Mouse (Mus musculus): ENCODE results near the gene Il27ra. TPM values are rescaled to one million over a fixed set of nuclear protein-coding genes. Genes with fewer than 3 reads are reported as not detected.

Il27ra gene
- total RNA-seq, 1 experiment, result 0.89 TPM

DNA sequence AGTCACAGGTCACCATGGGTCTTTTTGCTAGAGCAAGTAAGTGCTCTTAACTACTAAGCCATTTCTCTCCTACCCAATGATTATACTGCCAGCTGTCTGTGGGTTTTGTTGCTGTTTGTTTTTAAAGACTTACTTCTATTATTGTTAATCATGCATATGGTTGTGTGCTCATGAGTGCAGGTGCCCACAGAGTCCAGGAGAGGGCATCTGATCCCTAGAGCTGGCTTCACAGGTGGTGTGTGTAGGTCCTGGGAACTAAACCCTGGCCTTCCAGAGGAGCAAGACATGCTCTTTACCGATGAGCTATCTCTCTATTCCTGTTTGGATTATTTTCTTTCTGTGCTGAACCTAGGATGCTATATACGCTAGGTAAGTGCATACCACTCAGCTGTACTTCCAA, 16.8 kb upstream of the Il27ra start:
- no peak overlapping the region for H3K9ac ChIP-seq (ENCODE audit: insufficient read depth, low read depth, low read length, poor library complexity, severe bottlenecking)
- no peaks in the 10 kb centered on the region for H3K9me3 ChIP-seq (ENCODE audit: control insufficient read depth, insufficient read depth, low read depth, low read length)
- no peak overlapping the region for H3K27ac ChIP-seq (ENCODE audit: insufficient read depth, low read depth, low read length, poor library complexity, severe bottlenecking)
- H3K36me3 ChIP-seq (ENCODE audit: control insufficient read depth, insufficient read depth, low read length, poor library complexity, severe bottlenecking), result no peaks in the 10 kb centered on the region
- in situ Hi-C loops (cut with MboI; ENCODE audit: low sequenced_read_pairs in 2 of 2, unreplicated experiment in 2 of 2), result no loop called here
- DNase-seq (ENCODE audit: low read depth, low spot score), result no peak
- no peak overlapping the region for H3K4me3 ChIP-seq (ENCODE audit: insufficient read depth in 1 of 2, low read depth in 1 of 2, low read length in 2 of 2, poor library complexity in 1 of 2, severe bottlenecking in 1 of 2)
- peaks cover 0 to 2% of the 10 kb centered on the region in 2 experiments; a peak in 1 of 4 replicates for H3K4me1 ChIP-seq (ENCODE audit: control insufficient read depth in 2 of 2, insufficient read depth in 2 of 2, low read length in 2 of 2, poor library complexity in 1 of 2)
- TF ChIP-seq MAFK (IDR thresholded peaks at IDR 0.05; ENCODE audit: insufficient read depth, low read depth, low read length), result no peak
- TF ChIP-seq ZNF384 (IDR thresholded peaks at IDR 0.05; ENCODE audit: low read depth, low read length), result no peak
- TF ChIP-seq CHD2 (IDR thresholded peaks at IDR 0.05; ENCODE audit: low read depth, low read length), result no peak
- no peak for TF ChIP-seq HCFC1 (IDR thresholded peaks at IDR 0.05; ENCODE audit: borderline replicate concordance, insufficient read depth, low read length)
- TF ChIP-seq ZC3H11A (IDR thresholded peaks at IDR 0.05; ENCODE audit: borderline replicate concordance, low read depth, low read length), result no peak

DNA sequence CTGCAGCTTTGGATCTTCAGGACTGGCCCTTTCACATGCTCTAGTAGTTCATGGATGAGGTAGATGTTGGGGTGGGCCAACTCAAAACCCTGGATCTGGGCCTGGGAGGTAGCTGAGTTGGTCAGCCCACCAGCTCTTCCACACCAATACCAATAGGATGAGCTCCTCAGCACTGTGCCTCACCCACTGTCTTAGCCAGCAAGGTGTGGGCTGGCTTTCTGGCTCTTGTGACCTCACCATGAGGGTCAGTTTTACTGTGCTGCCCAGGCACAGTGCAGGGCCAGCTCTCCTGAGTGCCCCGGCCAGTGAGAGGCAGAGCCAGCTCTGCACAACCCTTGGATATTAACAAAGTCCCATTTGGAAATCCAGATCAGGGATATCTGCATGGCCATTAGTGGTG, 15.4 kb upstream of the Il27ra start:
- Histone ChIP-seq H3K4me3 (ENCODE audit: insufficient read depth in 1 of 2, low read depth in 1 of 2, low read length in 2 of 2, poor library complexity in 1 of 2, severe bottlenecking in 1 of 2) (peak overlapping the region; percentile 12 to 52; a peak in 3 of 4 replicates), H3K27ac (ENCODE audit: insufficient read depth, low read depth, low read length, poor library complexity, severe bottlenecking) (peak overlapping the region; percentile 69; the same call in 1 of the 2 replicates), H3K9me3 (ENCODE audit: control insufficient read depth, insufficient read depth, low read depth, low read length) (no peaks in the 10 kb centered on the region), H3K9ac (ENCODE audit: insufficient read depth, low read depth, low read length, poor library complexity, severe bottlenecking) (0 out of 2 replicates have a peak overlapping the region, but pooled peaks have one; percentile 16), H3K36me3 (ENCODE audit: control insufficient read depth, insufficient read depth, low read length, poor library complexity, severe bottlenecking) (no peaks in the 10 kb centered on the region), H3K4me1 (ENCODE audit: control insufficient read depth in 2 of 2, insufficient read depth in 2 of 2, low read length in 2 of 2, poor library complexity in 1 of 2) (no peaks in the 10 kb centered on the region)
- in situ Hi-C loops (cut with MboI; ENCODE audit: low sequenced_read_pairs in 2 of 2, unreplicated experiment in 2 of 2), result no loop called here
- TF ChIP-seq ZC3H11A (IDR thresholded peaks at IDR 0.05; ENCODE audit: borderline replicate concordance, low read depth, low read length) (no peak), CHD2 (IDR thresholded peaks at IDR 0.05; ENCODE audit: low read depth, low read length) (no peak), MAFK (IDR thresholded peaks at IDR 0.05; ENCODE audit: insufficient read depth, low read depth, low read length) (no peak), ZNF384 (IDR thresholded peaks at IDR 0.05; ENCODE audit: low read depth, low read length) (no peak), HCFC1 (IDR thresholded peaks at IDR 0.05; ENCODE audit: borderline replicate concordance, insufficient read depth, low read length) (no peak)
- no peak for DNase-seq (ENCODE audit: low read depth, low spot score)

DNA sequence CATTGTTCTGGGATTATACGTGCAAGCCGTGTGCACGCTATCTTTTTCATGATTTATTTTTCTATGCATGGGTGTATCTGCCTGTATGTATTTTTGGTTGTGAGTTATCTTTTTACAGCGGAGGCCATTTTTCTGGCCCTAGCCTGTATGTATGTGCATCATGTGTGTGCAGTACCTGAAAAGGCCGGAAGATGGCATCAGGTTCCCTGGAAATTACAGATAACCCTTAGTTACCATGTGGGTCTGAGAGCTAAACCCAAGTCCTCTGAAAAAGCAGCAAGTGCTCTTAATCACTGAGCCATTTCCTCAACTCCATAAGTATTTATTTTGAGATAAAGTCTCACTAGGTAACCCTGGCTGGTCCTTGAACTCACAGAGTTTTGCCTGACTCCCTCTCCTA, 10.8 kb upstream of the Il27ra start:
- in situ Hi-C loops (cut with MboI; ENCODE audit: low sequenced_read_pairs in 2 of 2, unreplicated experiment in 2 of 2), result no loop called here

DNA sequence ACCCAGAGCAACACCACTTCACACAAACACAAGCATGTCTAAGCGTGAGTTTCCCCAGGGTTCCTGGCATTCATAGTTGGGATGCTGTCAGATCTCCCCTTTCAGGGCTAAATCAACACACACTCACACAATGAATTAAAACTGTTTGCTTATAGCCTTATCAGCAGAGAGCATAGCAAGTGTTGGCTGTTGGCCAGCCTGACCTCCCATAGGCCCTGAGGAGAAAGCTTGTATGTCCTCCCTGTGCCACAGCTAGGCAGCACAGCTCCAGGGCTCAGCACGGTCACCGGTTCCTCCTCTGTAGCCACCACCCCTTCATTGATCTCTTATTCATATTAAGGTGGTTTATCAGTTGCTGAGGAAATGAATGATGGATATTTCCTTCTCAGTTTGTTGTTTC, 10.4 kb upstream of the Il27ra start:
- H3K36me3 ChIP-seq (ENCODE audit: control insufficient read depth, insufficient read depth, low read length, poor library complexity, severe bottlenecking), result no peaks in the 10 kb centered on the region
- no peak for TF ChIP-seq ZNF384 (IDR thresholded peaks at IDR 0.05; ENCODE audit: low read depth, low read length)
- TF ChIP-seq MAFK (IDR thresholded peaks at IDR 0.05; ENCODE audit: insufficient read depth, low read depth, low read length), result no peak
- H3K27ac ChIP-seq (ENCODE audit: insufficient read depth, low read depth, low read length, poor library complexity, severe bottlenecking), result no peak overlapping the region
- H3K4me1 ChIP-seq (ENCODE audit: control insufficient read depth in 2 of 2, insufficient read depth in 2 of 2, low read length in 2 of 2, poor library complexity in 1 of 2), result no peaks in the 10 kb centered on the region
- in situ Hi-C loops (cut with MboI; ENCODE audit: low sequenced_read_pairs in 2 of 2, unreplicated experiment in 2 of 2), result no loop called here
- H3K9ac ChIP-seq (ENCODE audit: insufficient read depth, low read depth, low read length, poor library complexity, severe bottlenecking), result no peak overlapping the region
- no peak overlapping the region for H3K4me3 ChIP-seq (ENCODE audit: insufficient read depth in 1 of 2, low read depth in 1 of 2, low read length in 2 of 2, poor library complexity in 1 of 2, severe bottlenecking in 1 of 2)
- no peak for DNase-seq (ENCODE audit: low read depth, low spot score)
- H3K9me3 ChIP-seq (ENCODE audit: control insufficient read depth, insufficient read depth, low read depth, low read length), result no peaks in the 10 kb centered on the region

More for the DNA sequence above, 10.8 kb upstream of the Il27ra start:
- Histone ChIP-seq H3K4me1 (ENCODE audit: control insufficient read depth in 2 of 2, insufficient read depth in 2 of 2, low read length in 2 of 2, poor library complexity in 1 of 2) (no peaks in the 10 kb centered on the region), H3K36me3 (ENCODE audit: control insufficient read depth, insufficient read depth, low read length, poor library complexity, severe bottlenecking) (no peaks in the 10 kb centered on the region), H3K9me3 (ENCODE audit: control insufficient read depth, insufficient read depth, low read depth, low read length) (no peaks in the 10 kb centered on the region), H3K27ac (ENCODE audit: insufficient read depth, low read depth, low read length, poor library complexity, severe bottlenecking) (no peak overlapping the region), H3K4me3 (ENCODE audit: insufficient read depth in 1 of 2, low read depth in 1 of 2, low read length in 2 of 2, poor library complexity in 1 of 2, severe bottlenecking in 1 of 2) (no peak overlapping the region), H3K9ac (ENCODE audit: insufficient read depth, low read depth, low read length, poor library complexity, severe bottlenecking) (no peak overlapping the region)
- TF ChIP-seq ZC3H11A (IDR thresholded peaks at IDR 0.05; ENCODE audit: borderline replicate concordance, low read depth, low read length) (peak; percentile 20; the same call in 1 of the 2 replicates), ZNF384 (IDR thresholded peaks at IDR 0.05; ENCODE audit: low read depth, low read length) (no peak), HCFC1 (IDR thresholded peaks at IDR 0.05; ENCODE audit: borderline replicate concordance, insufficient read depth, low read length) (no peak), MAFK (IDR thresholded peaks at IDR 0.05; ENCODE audit: insufficient read depth, low read depth, low read length) (no peak), CHD2 (IDR thresholded peaks at IDR 0.05; ENCODE audit: low read depth, low read length) (no peak)
- DNase-seq (ENCODE audit: low read depth, low spot score), result no peak

DNA sequence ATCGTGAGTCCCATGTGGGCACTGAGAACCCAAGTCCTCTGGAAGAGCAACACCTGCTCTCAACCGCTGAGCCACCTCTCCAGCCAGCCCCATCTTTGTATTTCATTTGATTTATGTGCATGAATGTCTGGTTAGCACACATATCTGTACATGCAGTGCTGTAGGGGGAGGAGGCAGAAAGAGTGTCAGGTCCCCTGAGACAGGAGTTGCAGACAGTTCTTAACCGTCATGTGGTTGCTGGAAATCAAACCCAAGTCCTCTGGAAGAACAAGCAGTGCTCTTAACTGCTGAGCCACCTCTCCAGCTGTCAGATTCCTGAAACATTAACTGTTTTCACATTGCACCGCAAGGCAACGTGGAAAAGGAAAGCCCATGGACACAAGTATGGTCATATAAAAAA, 5.8 kb upstream of the Il27ra start:
- Histone ChIP-seq H3K4me3 (ENCODE audit: insufficient read depth in 1 of 2, low read depth in 1 of 2, low read length in 2 of 2, poor library complexity in 1 of 2, severe bottlenecking in 1 of 2) (no peak overlapping the region), H3K9me3 (ENCODE audit: control insufficient read depth, insufficient read depth, low read depth, low read length) (no peaks in the 10 kb centered on the region), H3K4me1 (ENCODE audit: control insufficient read depth in 2 of 2, insufficient read depth in 2 of 2, low read length in 2 of 2, poor library complexity in 1 of 2) (peaks cover 6 to 11% of the 10 kb centered on the region in 2 experiments), H3K27ac (ENCODE audit: insufficient read depth, low read depth, low read length, poor library complexity, severe bottlenecking) (no peak overlapping the region), H3K36me3 (ENCODE audit: control insufficient read depth, insufficient read depth, low read length, poor library complexity, severe bottlenecking) (no peaks in the 10 kb centered on the region), H3K9ac (ENCODE audit: insufficient read depth, low read depth, low read length, poor library complexity, severe bottlenecking) (no peak overlapping the region)
- TF ChIP-seq ZNF384 (IDR thresholded peaks at IDR 0.05; ENCODE audit: low read depth, low read length) (no peak), HCFC1 (IDR thresholded peaks at IDR 0.05; ENCODE audit: borderline replicate concordance, insufficient read depth, low read length) (no peak), CHD2 (IDR thresholded peaks at IDR 0.05; ENCODE audit: low read depth, low read length) (no peak), MAFK (IDR thresholded peaks at IDR 0.05; ENCODE audit: insufficient read depth, low read depth, low read length) (no peak), ZC3H11A (IDR thresholded peaks at IDR 0.05; ENCODE audit: borderline replicate concordance, low read depth, low read length) (no peak)
- in situ Hi-C loops (cut with MboI; ENCODE audit: low sequenced_read_pairs in 2 of 2, unreplicated experiment in 2 of 2), result no loop called here
- no peak for DNase-seq (ENCODE audit: low read depth, low spot score)

Measured in ES-E14 (cell line).